Mouse (Mus musculus) liver, postnatal 0 days (tissue): ENCODE data around the gene Kcnb1. TPM values are rescaled to one million over a fixed set of nuclear protein-coding genes. Genes with fewer than 3 reads are reported as not detected.

Source experiments
- ATAC-seq: fragments of 200-750 bp; cut with Nextera tagmentation; 2 replicates; pipeline ENCODE4 v1.8.0; 2017; ENCODE audit warnings: mild to moderate bottlenecking, moderate library complexity
- DNase-seq: peaks from one replicate; pipeline ENCODE4 v3.0.0-alpha.2; 2016
- H3K27ac ChIP-seq: fragments of 300-500 bp; sonication (generic); 2 replicates; pipeline ENCODE4 v1.5.1; 2014; ENCODE audit warnings: antibody characterized with exemption, moderate library complexity, mild to moderate bottlenecking, low read depth
- H3K27me3 ChIP-seq: fragments of 300-500 bp; sonication (generic); 2 replicates; pipeline ENCODE4 v1.6.1; 2014; ENCODE audit warnings: low read length, control low read depth, mixed read lengths; ENCODE audit not compliant: insufficient read depth
- H3K36me3 ChIP-seq: fragments of 300-500 bp; sonication (generic); replicated peaks from 2 replicates; pipeline ENCODE4 v1.6.1; 2014; ENCODE audit warnings: mild to moderate bottlenecking, control low read depth, low read length, moderate library complexity, mixed read lengths; ENCODE audit not compliant: insufficient read depth
- H3K4me1 ChIP-seq: fragments of 300-500 bp; sonication (generic); 2 replicates; pipeline ENCODE4 v1.6.1; 2014; ENCODE audit warnings: antibody characterized with exemption, mild to moderate bottlenecking, control low read depth; ENCODE audit not compliant: insufficient read depth
- H3K4me2 ChIP-seq: fragments of 300-500 bp; sonication (generic); 2 replicates; pipeline ENCODE4 v1.6.1; 2014; ENCODE audit warnings: low read depth, mild to moderate bottlenecking, low read length, moderate library complexity, mixed read lengths
- H3K4me3 ChIP-seq: fragments of 300-500 bp; sonication (generic); 2 replicates; pipeline ENCODE4 v1.5.1; 2014; ENCODE audit warnings: low read depth, low read length
- H3K9ac ChIP-seq: fragments of 300-500 bp; sonication (generic); replicated peaks from 2 replicates; pipeline ENCODE4 v1.6.1; 2014; ENCODE audit warnings: mild to moderate bottlenecking, moderate library complexity
- H3K9me3 ChIP-seq: fragments of 300-500 bp; sonication (generic); 2 replicates; pipeline ENCODE4 v1.6.1; 2016; ENCODE audit warnings: mild to moderate bottlenecking, control low read depth, low read length, mixed read lengths
- CTCF ChIP-seq: sonication (generic); IDR thresholded peaks from 2 replicates; pipeline ENCODE4 v1.5.1; 2016; ENCODE audit warnings: antibody characterized with exemption, low read depth
- EP300 ChIP-seq: IDR thresholded peaks from 2 replicates; pipeline ENCODE4 v1.6.1; 2016; ENCODE audit warnings: antibody characterized with exemption, low read depth, mild to moderate bottlenecking
- WGBS: fragments of 180-500 bp; shearing (Covaris S2); extraction: QIAGEN DNeasy Blood & Tissue Kit; methylation state at CpG from one replicate; pipeline ENCODE4 v1.1.7; 2014; ENCODE audit not compliant: insufficient replicate concordance; 5-methylcytosine and 5-hydroxymethylcytosine counted together
- polyA plus RNA-seq: library from polyadenylated mRNA; unstranded; fragments of >200 nt; fragmentation: Nextera tagmentation; extraction: Ambion mirVana; gene quantifications from 2 replicates; pipeline ENCODE4 v1.2.1, GENCODE M21; 2015

The Kcnb1 gene
- polyA plus RNA-seq, 1 experiment from 2014 or later = 0.11 TPM

GRCm38 (mm10) chr2:167103546-167103945, 86.4 kb downstream of the Kcnb1 start:
- no peak for TF ChIP-seq CTCF
- TF ChIP-seq EP300 = no peak
- H3K4me1 ChIP-seq = no peaks in the 10 kb centered on the region
- H3K27me3 ChIP-seq = no peaks in the 10 kb centered on the region
- DNase-seq (no peak), ATAC-seq (no peak)
- H3K4me2 ChIP-seq = no peak overlapping the region
- 74% methylated on average over 7 of the region's 7 CpGs for WGBS
- H3K4me3 ChIP-seq = no peak overlapping the region
- H3K36me3 ChIP-seq = no peaks in the 10 kb centered on the region
- no peak overlapping the region for H3K9ac ChIP-seq
- no peak overlapping the region for H3K27ac ChIP-seq
- 0 out of 2 replicates have a peak, but pooled peaks cover 5% of the 10 kb centered on the region for H3K9me3 ChIP-seq

- no peaks in the 10 kb centered on the region for H3K36me3 ChIP-seq
- H3K4me3 ChIP-seq = peak overlapping the region; percentile 29
- H3K27me3 ChIP-seq = no peaks in the 10 kb centered on the region
- TF ChIP-seq CTCF (no peak), EP300 (no peak)
- H3K9ac ChIP-seq = no peak overlapping the region
- H3K9me3 ChIP-seq = no peaks in the 10 kb centered on the region
- no peaks in the 10 kb centered on the region for H3K4me1 ChIP-seq
- H3K4me2 ChIP-seq = peak overlapping the region; percentile 58
- H3K27ac ChIP-seq = no peak overlapping the region
- WGBS = 36% methylated on average over 17 of the region's 17 CpGs
- DNase-seq (peak; percentile 51), ATAC-seq (peak; percentile 63)
Observed at GRCm38 (mm10) chr2:167101743-167102441, 88.1 kb downstream of the Kcnb1 start.

GRCm38 (mm10) chr2:167094688-167095087, 95.3 kb downstream of the Kcnb1 start:
- no peak overlapping the region for H3K27ac ChIP-seq
- H3K36me3 ChIP-seq = no peaks in the 10 kb centered on the region
- H3K4me2 ChIP-seq = no peak overlapping the region
- H3K27me3 ChIP-seq = no peaks in the 10 kb centered on the region
- no peak overlapping the region for H3K9ac ChIP-seq
- DNase-seq (no peak), ATAC-seq (no peak)
- WGBS = 78% methylated on average over 4 of the region's 4 CpGs
- TF ChIP-seq CTCF = no peak
- TF ChIP-seq EP300 = no peak
- H3K4me3 ChIP-seq = no peak overlapping the region
- H3K4me1 ChIP-seq = no peaks in the 10 kb centered on the region
- no peaks in the 10 kb centered on the region for H3K9me3 ChIP-seq

DNA sequence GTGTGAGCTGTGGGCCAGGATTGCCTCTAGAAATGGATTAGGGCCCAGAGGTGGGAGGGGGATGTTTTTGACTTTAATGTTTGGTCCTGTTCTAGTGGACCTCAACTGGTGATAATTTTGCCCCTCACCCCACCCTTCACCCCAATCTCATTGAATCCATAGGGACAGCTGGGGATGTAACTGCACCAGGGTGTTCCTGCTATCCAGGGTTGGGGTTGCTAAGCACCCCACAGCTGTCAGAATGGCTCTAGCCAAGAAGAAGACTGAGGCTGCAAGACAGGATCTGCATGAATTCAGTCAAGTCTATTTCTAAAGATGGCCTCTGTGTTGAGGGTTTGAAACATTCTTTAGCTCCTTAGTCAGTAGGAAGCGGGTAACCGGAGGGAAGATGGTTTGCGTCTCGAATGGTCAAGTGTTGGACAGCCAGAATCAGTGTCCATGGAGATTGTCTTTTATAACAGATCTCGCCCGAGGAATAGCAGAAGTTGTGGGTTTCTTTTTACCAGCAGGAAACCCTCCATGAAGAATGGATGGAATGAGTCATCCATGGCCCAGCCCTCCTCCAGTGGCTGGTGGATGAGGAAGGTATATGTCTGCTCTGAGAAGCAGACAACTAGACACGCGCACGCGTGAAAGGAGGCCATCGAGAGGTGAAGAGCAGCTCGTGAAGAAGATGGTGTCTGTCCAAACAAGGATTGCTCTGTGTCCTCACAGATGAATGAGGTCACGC, 96.6 kb downstream of the Kcnb1 start:
- DNase-seq = no peak
- H3K9me3 ChIP-seq = no peaks in the 10 kb centered on the region
- H3K27me3 ChIP-seq = no peaks in the 10 kb centered on the region
- ATAC-seq = no peak
- no peak overlapping the region for H3K4me2 ChIP-seq
- H3K4me3 ChIP-seq = no peak overlapping the region
- H3K9ac ChIP-seq = no peak overlapping the region
- H3K27ac ChIP-seq = no peak overlapping the region
- TF ChIP-seq EP300 (no peak), CTCF (no peak)
- no peaks in the 10 kb centered on the region for H3K36me3 ChIP-seq
- WGBS = 38% methylated on average over 13 of the region's 13 CpGs
- no peaks in the 10 kb centered on the region for H3K4me1 ChIP-seq

DNA sequence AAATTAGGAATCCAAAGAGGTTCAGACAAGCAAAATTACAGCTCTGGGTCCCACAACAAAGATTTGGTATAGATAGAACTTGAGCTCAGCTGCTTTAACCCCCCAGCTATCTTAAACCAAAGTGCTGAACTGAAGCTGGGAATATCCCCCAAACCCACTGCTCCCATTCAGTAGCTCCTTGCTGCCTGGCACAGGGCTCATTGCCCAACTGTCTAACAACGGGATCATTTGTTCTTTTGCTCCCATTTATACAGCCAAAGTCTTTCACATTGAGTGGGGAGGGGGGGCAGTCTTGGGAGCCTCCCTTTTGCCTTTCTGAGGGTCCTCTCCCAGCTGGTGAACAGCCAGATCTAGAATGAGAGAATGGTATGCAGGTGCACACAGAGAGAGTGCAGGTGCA, 99.7 kb downstream of the Kcnb1 start:
- ATAC-seq (no peak), DNase-seq (no peak)
- H3K4me2 ChIP-seq = no peak overlapping the region
- no peaks in the 10 kb centered on the region for H3K4me1 ChIP-seq
- H3K4me3 ChIP-seq = no peak overlapping the region
- no peak overlapping the region for H3K9ac ChIP-seq
- 83% methylated on average over 1 of the region's 1 CpGs for WGBS
- no peaks in the 10 kb centered on the region for H3K27me3 ChIP-seq
- H3K27ac ChIP-seq = no peak overlapping the region
- no peaks in the 10 kb centered on the region for H3K36me3 ChIP-seq
- TF ChIP-seq EP300 (no peak), CTCF (no peak)
- no peaks in the 10 kb centered on the region for H3K9me3 ChIP-seq

GRCm38 (mm10) chr2:167086836-167087235, 103.1 kb downstream of the Kcnb1 start:
- no peak for DNase-seq
- no peak overlapping the region for H3K27ac ChIP-seq
- no peak for TF ChIP-seq EP300
- no peak for TF ChIP-seq CTCF
- H3K36me3 ChIP-seq = no peaks in the 10 kb centered on the region
- 68% methylated on average over 5 of the region's 5 CpGs for WGBS
- no peak overlapping the region for H3K4me2 ChIP-seq
- H3K4me3 ChIP-seq = no peak overlapping the region
- H3K4me1 ChIP-seq = no peaks in the 10 kb centered on the region
- no peaks in the 10 kb centered on the region for H3K27me3 ChIP-seq
- ATAC-seq = no peak
- H3K9ac ChIP-seq = no peak overlapping the region
- no peaks in the 10 kb centered on the region for H3K9me3 ChIP-seq
